Mouse (Mus musculus): ENCODE results near the gene Gm20696. TPM values are rescaled to one million over a fixed set of nuclear protein-coding genes. Genes with fewer than 3 reads are reported as not detected.

Gm20696 gene
- total and polyA plus RNA-seq, 3 experiments: 0.59 TPM; not detected in 2

DNA sequence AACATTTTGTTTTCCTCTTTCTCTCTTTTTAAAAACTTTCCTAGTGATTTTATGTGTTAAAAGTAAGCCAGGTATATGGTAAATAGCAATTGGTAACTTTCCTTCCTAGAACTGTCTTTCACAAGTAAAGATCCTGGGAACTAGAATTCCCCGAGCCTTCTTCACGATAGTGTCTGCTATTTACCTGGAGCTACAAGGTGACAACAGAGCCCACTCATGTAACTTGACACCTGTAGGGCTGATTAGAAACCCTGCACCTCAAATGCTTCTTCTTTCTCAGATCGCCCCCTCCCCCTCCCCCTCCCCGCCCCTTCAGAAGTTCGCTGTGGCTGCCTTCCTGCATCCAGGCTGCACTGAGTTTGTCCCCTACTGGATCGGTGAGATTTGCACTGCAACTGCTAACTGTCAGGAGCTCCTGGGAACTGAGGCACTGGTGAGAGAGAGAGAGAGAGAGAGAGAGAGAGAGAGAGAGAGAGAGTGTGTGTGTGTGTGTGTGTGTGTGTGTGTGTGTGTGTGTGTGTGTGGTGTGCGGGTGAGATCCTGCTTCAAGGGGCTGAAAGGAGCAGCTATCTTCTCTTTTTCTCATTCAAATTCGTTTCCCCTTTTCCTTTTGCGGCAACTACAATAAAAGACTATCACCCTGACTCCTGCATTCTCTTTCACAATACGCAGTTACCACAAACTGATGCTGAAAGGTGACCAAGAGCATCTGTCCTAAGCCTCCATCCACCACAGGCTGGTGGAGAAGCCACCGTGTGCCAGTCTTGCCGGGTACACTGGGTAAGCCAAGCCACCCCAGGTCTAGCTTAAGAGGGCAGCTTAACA, 403.3 kb downstream of the Gm20696 start:
- Histone ChIP-seq H3K27ac (ENCODE audit: insufficient read depth, low read depth) (peak overlapping the region; percentile 59; the same call in 1 of the 2 replicates), H3K4me1 (ENCODE audit: control insufficient read depth in 1 of 2, insufficient read depth in 2 of 2) (peaks cover 29 to 62% of the 10 kb centered on the region in 2 experiments), H3K79me2 (replicated peaks; ENCODE audit: control insufficient read depth, extremely low read depth, insufficient read depth, poor library complexity, severe bottlenecking) (peaks cover 10% of the 10 kb centered on the region), H3K9ac (ENCODE audit: insufficient read depth, low read depth) (peak overlapping the region; percentile 12), H3K27me3 (replicated peaks) (no peaks in the 10 kb centered on the region), H3K9me3 (replicated peaks; ENCODE audit: low read length) (no peaks in the 10 kb centered on the region), H3K4me2 (ENCODE audit: insufficient read depth, low read depth, poor library complexity, severe bottlenecking) (peak overlapping the region; percentile 75), H3K36me3 (replicated peaks in 1 of 2; ENCODE audit: control insufficient read depth in 1 of 2, insufficient read depth in 1 of 2, low read length in 1 of 2) (peaks cover 3 to 7% of the 10 kb centered on the region in 2 experiments), H3K4me3 (replicated peaks in 1 of 3; ENCODE audit: low read depth in 2 of 3, low read length in 2 of 3, poor library complexity in 1 of 3) (peak overlapping the region in 1 of 3 experiments; percentile 5)
- DNase-seq (ENCODE audit: extremely low read depth): no peak
- TF ChIP-seq EP300 (IDR thresholded peaks at IDR 0.05; ENCODE audit: low read length) (no peak), TCF12 (IDR thresholded peaks at IDR 0.05; ENCODE audit: low read depth, low read length) (0 out of 2 replicates have a peak, but pooled peaks have one; percentile 16), PAX5 (IDR thresholded peaks at IDR 0.05; ENCODE audit: low read length) (no peak)
- dilution Hi-C loops (cut with MboI; ENCODE audit: extremely low pct_ligation_motif_present, extremely low pct_unique_long_range_greater_than_20kb, low sequenced_read_pairs) (no loop called here), in situ Hi-C loops (cut with MboI; ENCODE audit: low pct_ligation_motif_present, low pct_unique_long_range_greater_than_20kb, low sequenced_read_pairs) (no loop called here)

DNA sequence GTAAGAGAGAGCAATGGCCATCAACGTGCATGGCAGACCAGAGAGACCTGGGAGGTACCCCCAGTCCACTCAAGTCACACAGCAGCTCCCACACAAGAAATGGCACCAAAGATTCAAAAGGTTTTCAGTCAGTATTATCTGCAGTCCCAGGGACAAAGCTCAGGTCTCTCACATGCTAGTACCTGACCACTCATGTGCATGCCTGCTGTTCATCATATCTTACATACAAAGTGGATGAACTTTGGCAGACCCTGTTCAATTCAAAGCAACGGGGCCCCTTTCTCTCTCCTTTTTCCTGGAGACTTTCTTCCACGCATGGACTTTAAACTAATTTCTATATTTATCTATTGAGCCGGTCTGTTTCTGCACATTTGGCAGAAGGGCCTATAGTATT, 404.9 kb downstream of the Gm20696 start:
- in situ Hi-C loops (cut with MboI; ENCODE audit: low pct_ligation_motif_present, low pct_unique_long_range_greater_than_20kb, low sequenced_read_pairs): no loop called here
- Histone ChIP-seq H3K27me3 (replicated peaks) (no peaks in the 10 kb centered on the region), H3K4me1 (ENCODE audit: control insufficient read depth in 1 of 2, insufficient read depth in 2 of 2) (peaks cover 29 to 70% of the 10 kb centered on the region in 2 experiments), H3K36me3 (replicated peaks in 1 of 2; ENCODE audit: control insufficient read depth in 1 of 2, insufficient read depth in 1 of 2, low read length in 1 of 2) (peaks cover 3 to 7% of the 10 kb centered on the region in 2 experiments), H3K4me2 (ENCODE audit: insufficient read depth, low read depth, poor library complexity, severe bottlenecking) (peak overlapping the region; percentile 87), H3K4me3 (replicated peaks in 1 of 3; ENCODE audit: low read depth in 2 of 3, low read length in 2 of 3, poor library complexity in 1 of 3) (no peak overlapping the region), H3K27ac (ENCODE audit: insufficient read depth, low read depth) (peak overlapping the region; percentile 91), H3K79me2 (replicated peaks; ENCODE audit: control insufficient read depth, extremely low read depth, insufficient read depth, poor library complexity, severe bottlenecking) (peaks cover 13% of the 10 kb centered on the region), H3K9me3 (replicated peaks; ENCODE audit: low read length) (no peaks in the 10 kb centered on the region), H3K9ac (ENCODE audit: insufficient read depth, low read depth) (peak overlapping the region; percentile 27)
- TF ChIP-seq TBP (conservative IDR thresholded peaks at IDR 0.05; ENCODE audit: low read depth, low read length) (0 out of 2 replicates have a peak, but pooled peaks have one; percentile 43), ZKSCAN1 (IDR thresholded peaks at IDR 0.05; ENCODE audit: borderline replicate concordance, low read depth, low read length) (no peak)
- dilution Hi-C loops (cut with MboI; ENCODE audit: extremely low pct_ligation_motif_present, extremely low pct_unique_long_range_greater_than_20kb, low sequenced_read_pairs): no loop called here
- DNase-seq (ENCODE audit: extremely low read depth): no peak

DNA sequence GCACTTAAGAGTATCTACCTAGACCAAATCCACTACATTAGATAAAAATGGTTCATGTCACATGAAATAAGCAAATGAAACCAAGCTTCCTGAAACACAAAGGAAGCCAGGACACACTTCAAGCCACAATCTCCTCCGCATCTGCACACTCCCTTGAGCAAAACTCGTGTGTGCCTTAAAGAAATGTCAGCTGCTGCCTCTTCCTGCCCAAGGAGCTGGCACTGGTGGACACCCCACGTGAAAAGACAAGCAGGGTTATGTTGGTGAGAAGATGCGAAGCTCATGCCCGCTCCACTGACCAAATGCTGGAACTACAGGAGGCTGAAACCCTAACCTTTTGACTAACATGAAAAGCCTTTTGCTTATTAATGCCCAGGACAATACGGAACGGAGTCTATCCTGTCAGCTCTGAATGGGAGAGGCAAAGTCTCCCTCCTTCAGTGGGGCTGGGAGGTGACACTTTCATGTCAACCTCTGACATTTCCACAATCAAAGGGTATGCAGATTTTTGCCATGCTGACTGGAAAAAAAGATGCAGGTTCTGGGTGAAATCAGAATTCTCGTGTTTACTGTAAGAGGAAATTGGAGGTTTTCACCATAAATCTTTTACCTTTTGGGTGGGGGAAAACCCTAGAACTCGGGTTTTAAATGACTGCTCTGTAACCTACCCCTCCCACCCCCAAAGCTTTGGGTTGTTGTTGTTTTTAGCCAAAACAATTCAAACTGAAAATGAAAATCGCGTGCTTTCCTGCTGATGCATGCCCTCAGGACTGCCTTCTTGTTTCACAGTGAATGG, 405.5 kb downstream of the Gm20696 start:
- Histone ChIP-seq H3K9me3 (replicated peaks; ENCODE audit: low read length) (no peaks in the 10 kb centered on the region), H3K27ac (ENCODE audit: insufficient read depth, low read depth) (peak overlapping the region; percentile 93), H3K27me3 (replicated peaks) (no peaks in the 10 kb centered on the region), H3K79me2 (replicated peaks; ENCODE audit: control insufficient read depth, extremely low read depth, insufficient read depth, poor library complexity, severe bottlenecking) (peaks cover 13% of the 10 kb centered on the region), H3K4me2 (ENCODE audit: insufficient read depth, low read depth, poor library complexity, severe bottlenecking) (peak overlapping the region; percentile 87), H3K9ac (ENCODE audit: insufficient read depth, low read depth) (peak overlapping the region; percentile 78), H3K4me1 (ENCODE audit: control insufficient read depth in 1 of 2, insufficient read depth in 2 of 2) (peaks cover 29 to 65% of the 10 kb centered on the region in 2 experiments), H3K4me3 (replicated peaks in 1 of 3; ENCODE audit: low read depth in 2 of 3, low read length in 2 of 3, poor library complexity in 1 of 3) (peak overlapping the region in 1 of 3 experiments; percentile 6), H3K36me3 (replicated peaks in 1 of 2; ENCODE audit: control insufficient read depth in 1 of 2, insufficient read depth in 1 of 2, low read length in 1 of 2) (peaks cover 3 to 7% of the 10 kb centered on the region in 2 experiments)
- dilution Hi-C loops (cut with MboI; ENCODE audit: extremely low pct_ligation_motif_present, extremely low pct_unique_long_range_greater_than_20kb, low sequenced_read_pairs) (no loop called here), in situ Hi-C loops (cut with MboI; ENCODE audit: low pct_ligation_motif_present, low pct_unique_long_range_greater_than_20kb, low sequenced_read_pairs) (no loop called here)
- DNase-seq (ENCODE audit: extremely low read depth): peak; percentile 84
- TF ChIP-seq NELFE (IDR thresholded peaks at IDR 0.05; ENCODE audit: low read depth, low read length) (no peak), MXI1 (IDR thresholded peaks at IDR 0.05; ENCODE audit: low read depth, low read length) (peak; percentile 83), USF2 (conservative IDR thresholded peaks at IDR 0.05; ENCODE audit: low read depth, low read length) (no peak), SIN3A (IDR thresholded peaks at IDR 0.05; ENCODE audit: low read length) (peak; percentile 91), IRF4 (IDR thresholded peaks at IDR 0.05; ENCODE audit: low read depth, low read length) (peak; percentile 96), MAX (IDR thresholded peaks at IDR 0.05; ENCODE audit: low read length) (peak; percentile 77), UBTF (IDR thresholded peaks at IDR 0.05; ENCODE audit: low read depth, low read length) (no peak), JUN (IDR thresholded peaks at IDR 0.05; ENCODE audit: insufficient read depth, low read depth, low read length) (peak; percentile 86), E2F4 (IDR thresholded peaks at IDR 0.05; ENCODE audit: insufficient replicate concordance, low read depth, low read length) (0 out of 2 replicates have a peak, but pooled peaks have one; percentile 67), MAFK (IDR thresholded peaks at IDR 0.05; ENCODE audit: insufficient replicate concordance, low read length) (peak; percentile 87), BHLHE40 (IDR thresholded peaks at IDR 0.05; ENCODE audit: low read depth, low read length) (peak; percentile 99), SMC3 (IDR thresholded peaks at IDR 0.05; ENCODE audit: low read depth, low read length) (peak; percentile 14; the same call in 1 of the 2 replicates), CTCF (conservative IDR thresholded peaks at IDR 0.05 in 1 of 2, IDR thresholded peaks at IDR 0.05 in 1 of 2; ENCODE audit: low read depth in 2 of 2, low read length in 2 of 2) (0 out of 4 replicates have a peak, but pooled peaks of 1 of the 2 experiments have one; percentile 15), ZKSCAN1 (IDR thresholded peaks at IDR 0.05; ENCODE audit: borderline replicate concordance, low read depth, low read length) (no peak), USF1 (IDR thresholded peaks at IDR 0.05; ENCODE audit: low read depth, low read length) (no peak), ETS1 (conservative IDR thresholded peaks at IDR 0.05; ENCODE audit: low read depth, low read length) (peak; percentile 97), ZC3H11A (IDR thresholded peaks at IDR 0.05; ENCODE audit: low read depth, low read length) (no peak), CHD2 (IDR thresholded peaks at IDR 0.05; ENCODE audit: low read length) (peak; percentile 88)
